17 mouse cellular contexts compared by ENCODE assay signal in the genomic region with DNA sequence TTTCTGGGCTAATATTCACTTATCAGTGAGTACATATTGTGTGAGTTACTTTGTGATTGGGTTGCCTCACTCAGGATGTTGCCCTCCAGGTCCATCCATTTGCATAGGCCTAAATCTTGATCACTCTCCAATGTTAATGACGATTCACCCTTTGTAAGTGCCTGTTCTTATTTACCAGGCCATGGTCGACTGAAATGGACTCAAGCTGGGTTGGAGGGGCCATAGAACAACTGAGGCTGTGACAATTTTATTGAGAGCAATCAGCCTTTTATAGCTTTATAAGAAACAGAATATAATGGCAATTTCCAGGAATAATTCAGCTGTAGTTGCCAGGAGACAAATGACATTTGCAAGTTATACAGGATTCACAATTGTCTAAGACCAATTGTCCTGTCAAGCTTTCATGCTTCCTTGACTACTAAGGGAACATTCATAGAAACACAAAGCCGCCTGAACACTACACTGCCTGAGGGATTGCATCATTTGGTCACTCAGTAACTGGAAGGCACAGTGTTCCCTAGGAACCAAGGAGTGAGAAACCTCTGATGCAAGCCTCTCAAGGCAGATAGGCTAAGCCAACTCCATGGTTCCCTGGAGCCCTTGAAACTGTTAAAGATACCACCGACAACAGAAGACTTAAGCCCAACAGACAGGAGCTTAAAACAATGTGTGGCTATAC.
DNase-seq lines count a peak whose midpoint lies in the region; ATAC-seq and TF ChIP-seq lines count a peak whose summit lies in the region.
"Had no signal": no experiment of that assay in that cellular context is flagged by ENCODE, and none has a peak within 500 bp of the region (broad histone marks: within the 10 kb centered on the region; RNA-seq: fewer than 3 reads in every experiment).

No protein-coding gene starts in this region.

- H3K4me2 ChIP-seq in forebrain, embryonic 13.5 days = no peak overlapping the region
- H3K4me2 ChIP-seq in forebrain, embryonic 15.5 days (replicated peaks) = no peak overlapping the region
- no peak overlapping the region for H3K4me2 ChIP-seq in kidney, embryonic 15.5 days
- H3K4me2 ChIP-seq in kidney, postnatal 0 days (ENCODE audit: low read length) = no peak overlapping the region
- no peak overlapping the region for H3K4me2 ChIP-seq in lung, postnatal 0 days (replicated peaks; ENCODE audit: low read depth, low read length)
- H3K4me2 ChIP-seq: heart, embryonic 15.5 days; hindbrain, embryonic 15.5 days; limb, embryonic 13.5 days had no signal

- DNase-seq in kidney, adult 18-20 months = no peak
- DNase-seq in embryo, embryonic 10.5 days (ENCODE audit: low spot score) = peak; percentile 6
- DNase-seq in kidney, postnatal 0 days (ENCODE audit: low spot score) = peak; percentile 4
- DNase-seq in lung, postnatal 0 days (ENCODE audit: low spot score) = no peak
- no peak for DNase-seq in cerebellum, adult 9-10 months
- DNase-seq: cerebellum, adult 2 months; gastrocnemius, postnatal 10 days; heart, adult 2 months; lung, postnatal 10 days; thymus, postnatal 4 days had no signal

- no peaks in the 10 kb centered on the region for H3K36me3 ChIP-seq in forebrain, embryonic 13.5 days (ENCODE audit: poor library complexity, severe bottlenecking)
- no peaks in the 10 kb centered on the region for H3K36me3 ChIP-seq in forebrain, embryonic 15.5 days
- H3K36me3 ChIP-seq in kidney, embryonic 15.5 days = no peaks in the 10 kb centered on the region
- no peaks in the 10 kb centered on the region for H3K36me3 ChIP-seq in kidney, postnatal 0 days (ENCODE audit: insufficient read depth, low read length)
- H3K36me3 ChIP-seq in lung, postnatal 0 days (ENCODE audit: insufficient read depth, low read length) = no peaks in the 10 kb centered on the region
- H3K36me3 ChIP-seq: heart, embryonic 15.5 days; hindbrain, embryonic 15.5 days; limb, embryonic 13.5 days had no signal

- TF ChIP-seq CTCF in kidney, postnatal 0 days (IDR thresholded peaks at IDR 0.05; ENCODE audit: low read depth) = no peak
- no peak for TF ChIP-seq CTCF in lung, postnatal 0 days (IDR thresholded peaks at IDR 0.05)

- H3K27me3 ChIP-seq in forebrain, embryonic 13.5 days = no peaks in the 10 kb centered on the region
- no peaks in the 10 kb centered on the region for H3K27me3 ChIP-seq in forebrain, embryonic 15.5 days
- no peaks in the 10 kb centered on the region for H3K27me3 ChIP-seq in kidney, embryonic 15.5 days
- no peaks in the 10 kb centered on the region for H3K27me3 ChIP-seq in kidney, postnatal 0 days (ENCODE audit: insufficient read depth, low read length)
- no peaks in the 10 kb centered on the region for H3K27me3 ChIP-seq in lung, postnatal 0 days (replicated peaks; ENCODE audit: insufficient read depth, low read length)
- H3K27me3 ChIP-seq: heart, embryonic 15.5 days; hindbrain, embryonic 15.5 days; limb, embryonic 13.5 days had no signal

- 0 out of 2 replicates have a peak, but pooled peaks have one; percentile 48 for ATAC-seq in forebrain, embryonic 13.5 days
- ATAC-seq in forebrain, embryonic 15.5 days (replicated peaks) = no peak
- peak; percentile 69; the same call in 1 of the 2 replicates for ATAC-seq in kidney, embryonic 15.5 days (replicated peaks; ENCODE audit: low FRiP score)
- ATAC-seq in kidney, postnatal 0 days (replicated peaks; ENCODE audit: low FRiP score, low read depth) = peak; percentile 80
- ATAC-seq in lung, postnatal 0 days = no peak

- no peak for TF ChIP-seq EP300 in lung, postnatal 0 days (IDR thresholded peaks at IDR 0.05)

- 42% methylated on average over 4 of the region's 4 CpGs for WGBS in forebrain, embryonic 13.5 days
- 38% methylated on average over 4 of the region's 4 CpGs for WGBS in forebrain, embryonic 15.5 days
- WGBS in kidney, embryonic 15.5 days = 64% methylated on average over 4 of the region's 4 CpGs
- WGBS in kidney, postnatal 0 days = 61% methylated on average over 4 of the region's 4 CpGs
- 71% methylated on average over 4 of the region's 4 CpGs for WGBS in lung, postnatal 0 days

- no peaks in the 10 kb centered on the region for H3K9me3 ChIP-seq in forebrain, embryonic 13.5 days (replicated peaks)
- no peaks in the 10 kb centered on the region for H3K9me3 ChIP-seq in forebrain, embryonic 15.5 days
- no peaks in the 10 kb centered on the region for H3K9me3 ChIP-seq in kidney, embryonic 15.5 days (replicated peaks)
- H3K9me3 ChIP-seq in kidney, postnatal 0 days (replicated peaks; ENCODE audit: low read length) = no peaks in the 10 kb centered on the region
- H3K9me3 ChIP-seq in lung, postnatal 0 days (ENCODE audit: low read length) = no peaks in the 10 kb centered on the region
- H3K9me3 ChIP-seq: heart, embryonic 15.5 days; hindbrain, embryonic 15.5 days; limb, embryonic 13.5 days had no signal

- H3K4me1 ChIP-seq in forebrain, embryonic 13.5 days = 0 out of 2 replicates have a peak, but pooled peaks cover 4% of the 10 kb centered on the region
- no peaks in the 10 kb centered on the region for H3K4me1 ChIP-seq in forebrain, embryonic 15.5 days
- no peaks in the 10 kb centered on the region for H3K4me1 ChIP-seq in kidney, embryonic 15.5 days
- no peaks in the 10 kb centered on the region for H3K4me1 ChIP-seq in kidney, postnatal 0 days (replicated peaks; ENCODE audit: insufficient read depth, low read length)
- H3K4me1 ChIP-seq in lung, postnatal 0 days (ENCODE audit: insufficient read depth, low read depth, low read length) = no peaks in the 10 kb centered on the region
- H3K4me1 ChIP-seq: heart, embryonic 15.5 days; hindbrain, embryonic 15.5 days; limb, embryonic 13.5 days had no signal

- H3K4me3 ChIP-seq in forebrain, embryonic 13.5 days = no peak overlapping the region
- H3K4me3 ChIP-seq in forebrain, embryonic 15.5 days = no peak overlapping the region
- no peak overlapping the region for H3K4me3 ChIP-seq in kidney, embryonic 15.5 days (replicated peaks)
- H3K4me3 ChIP-seq in kidney, postnatal 0 days (replicated peaks; ENCODE audit: low read depth, low read length) = no peak overlapping the region
- H3K4me3 ChIP-seq in lung, postnatal 0 days (ENCODE audit: low read depth, low read length) = no peak overlapping the region
- H3K4me3 ChIP-seq: heart, adult 2 months; heart, embryonic 15.5 days; hindbrain, embryonic 15.5 days; limb, embryonic 13.5 days had no signal

- H3K9ac ChIP-seq in forebrain, embryonic 13.5 days = no peak overlapping the region
- no peak overlapping the region for H3K9ac ChIP-seq in forebrain, embryonic 15.5 days (replicated peaks)
- no peak overlapping the region for H3K9ac ChIP-seq in kidney, embryonic 15.5 days
- no peak overlapping the region for H3K9ac ChIP-seq in kidney, postnatal 0 days (ENCODE audit: low read depth, low read length)
- no peak overlapping the region for H3K9ac ChIP-seq in lung, postnatal 0 days (replicated peaks; ENCODE audit: low read depth)
- H3K9ac ChIP-seq: heart, embryonic 15.5 days; hindbrain, embryonic 15.5 days; limb, embryonic 13.5 days; liver, embryonic 14.5 days had no signal

- no peak overlapping the region for H3K27ac ChIP-seq in forebrain, embryonic 13.5 days
- H3K27ac ChIP-seq in forebrain, embryonic 15.5 days (replicated peaks) = no peak overlapping the region
- no peak overlapping the region for H3K27ac ChIP-seq in kidney, embryonic 15.5 days
- H3K27ac ChIP-seq in kidney, postnatal 0 days = no peak overlapping the region
- H3K27ac ChIP-seq in lung, postnatal 0 days (ENCODE audit: low read length) = no peak overlapping the region
- H3K27ac ChIP-seq: heart, adult 2 months; heart, embryonic 15.5 days; hindbrain, embryonic 15.5 days; limb, embryonic 13.5 days; liver, embryonic 14.5 days had no signal

Comparison
In these comparisons a context has a peak if more than half of its experiments do, and no peak if none do; other contexts are left out.
1. ATAC-seq: peak in forebrain, embryonic 13.5 days (single experiment), kidney, embryonic 15.5 days (single experiment) and kidney, postnatal 0 days (single experiment); none in forebrain, embryonic 15.5 days (single experiment) and lung, postnatal 0 days (single experiment).
2. DNase-seq: peak in embryo, embryonic 10.5 days (single experiment) and kidney, postnatal 0 days (single experiment); none in kidney, adult 18-20 months (single experiment), lung, postnatal 0 days (single experiment) and cerebellum, adult 9-10 months (single experiment).